Mouse (Mus musculus) left cerebral cortex, adult 11 months (tissue): ENCODE measurements at regions not wholly inside any gene's neighbourhood (a gene's known extent, or its start where the extent isn't known, plus 50 kb on each side); places are given as distances from the start of the nearest gene placed in this dataset.
"Not testable (repeated sequence)": the region's sequence is repeated elsewhere in the genome, so short reads cannot be mapped to it uniquely, and the experiment has no call there.

Source experiments
- DNase-seq: peaks from one replicate; pipeline ENCODE4 v3.0.0; 2022; ENCODE audit warnings: low spot score

DNA sequence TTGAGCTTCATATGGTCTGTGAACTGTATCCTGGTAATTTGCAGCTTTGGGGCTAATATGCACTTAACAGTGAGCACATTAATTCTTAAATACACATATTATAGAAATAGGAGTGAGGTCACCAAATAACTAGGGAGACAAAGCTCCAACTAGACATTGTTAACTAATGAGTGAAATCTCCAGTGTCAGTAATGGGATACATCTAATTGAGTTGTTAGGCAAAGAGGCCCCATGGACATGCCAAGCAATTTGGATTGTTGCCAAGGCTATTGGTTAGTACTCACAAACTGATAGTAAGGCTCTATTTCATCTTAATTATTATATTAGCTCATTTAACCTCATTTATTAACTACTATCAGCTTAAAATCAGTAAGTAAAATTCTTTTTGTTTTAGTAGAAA is 698.5 kb downstream of the Triml1 start:
- DNase-seq = no peak

DNA sequence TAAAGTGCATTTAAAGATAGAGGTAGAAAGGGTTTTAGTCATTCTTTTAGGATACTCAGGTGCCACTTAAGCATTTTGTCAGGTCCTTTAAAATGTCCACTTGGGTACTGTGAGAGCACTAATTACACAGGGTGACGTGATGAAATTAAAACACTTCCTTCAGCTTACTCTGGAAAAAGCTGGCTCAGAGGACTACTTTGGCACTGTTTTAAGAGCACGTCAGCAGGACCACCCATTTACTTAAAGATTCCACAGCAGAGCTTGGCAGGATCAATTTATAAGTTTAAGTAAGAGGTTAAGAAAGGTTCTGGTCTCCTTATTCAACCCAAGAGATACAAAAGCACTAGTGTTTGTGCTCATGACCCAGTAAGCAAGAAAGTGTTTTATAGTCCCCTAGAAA is 738.7 kb downstream of the Triml1 start:
- DNase-seq = no peak

DNA sequence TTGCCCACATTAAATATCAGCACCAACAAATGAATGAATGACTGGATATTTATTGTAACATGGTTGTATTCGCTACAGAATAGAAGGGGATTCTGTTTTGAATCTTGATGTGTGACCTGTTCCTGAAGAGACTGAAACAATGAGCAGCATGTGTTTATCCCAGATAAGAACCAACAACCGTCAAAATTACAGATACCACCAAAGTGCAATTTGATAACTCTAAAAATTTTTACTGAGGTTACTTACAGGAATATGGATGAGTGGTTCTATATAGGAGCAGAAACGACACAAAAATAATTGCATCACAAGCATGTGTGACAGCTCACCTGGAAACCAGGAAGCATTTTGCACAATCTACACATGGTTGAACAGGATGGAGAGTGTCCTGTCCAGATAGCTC is 744.4 kb downstream of the Triml1 start:
- DNase-seq = no peak

DNA sequence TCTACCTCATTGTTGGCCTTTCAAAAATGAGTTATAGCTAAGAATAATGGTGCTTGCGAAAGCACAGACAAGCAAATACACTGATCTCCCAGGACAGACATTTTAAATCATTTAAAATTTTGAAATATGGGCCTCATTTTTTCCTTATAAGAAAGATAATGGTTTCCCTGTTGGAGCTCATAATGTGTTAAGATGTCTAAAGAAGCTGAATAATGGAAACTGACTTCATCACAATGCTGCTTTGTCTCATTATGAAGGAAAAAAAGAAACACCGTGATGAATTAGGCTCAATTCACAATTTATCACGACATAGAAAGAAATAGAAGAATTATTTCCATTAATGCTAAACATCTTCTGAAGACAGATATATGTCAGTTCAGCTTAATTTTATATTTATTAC is 752.5 kb downstream of the Triml1 start:
- DNase-seq = no peak

DNA sequence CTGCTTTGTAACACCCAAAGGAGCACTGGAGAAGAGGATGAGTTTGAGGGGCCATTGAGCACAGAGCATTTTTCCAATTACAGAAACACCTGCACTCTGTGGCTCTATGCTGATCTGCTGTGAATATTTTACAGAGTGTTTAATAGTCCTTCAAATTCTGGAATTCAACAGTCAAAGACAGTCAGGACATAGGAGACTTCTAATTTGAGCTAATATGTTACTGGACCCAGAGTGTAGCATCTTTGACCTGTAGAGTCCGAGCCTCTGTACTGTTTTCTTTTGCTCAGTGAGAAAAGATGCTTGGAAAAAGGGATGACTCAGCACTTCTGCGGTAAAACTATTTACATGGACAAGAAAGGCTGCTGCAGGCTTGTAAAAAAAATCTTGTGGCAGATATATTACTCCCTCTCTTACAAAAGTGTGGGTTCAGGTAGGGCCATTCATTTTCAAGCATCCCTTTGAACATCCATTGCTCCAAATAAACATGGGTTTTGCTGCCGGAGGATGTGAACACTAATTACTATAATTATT is 793.1 kb downstream of the Triml1 start:
- DNase-seq = no peak

DNA sequence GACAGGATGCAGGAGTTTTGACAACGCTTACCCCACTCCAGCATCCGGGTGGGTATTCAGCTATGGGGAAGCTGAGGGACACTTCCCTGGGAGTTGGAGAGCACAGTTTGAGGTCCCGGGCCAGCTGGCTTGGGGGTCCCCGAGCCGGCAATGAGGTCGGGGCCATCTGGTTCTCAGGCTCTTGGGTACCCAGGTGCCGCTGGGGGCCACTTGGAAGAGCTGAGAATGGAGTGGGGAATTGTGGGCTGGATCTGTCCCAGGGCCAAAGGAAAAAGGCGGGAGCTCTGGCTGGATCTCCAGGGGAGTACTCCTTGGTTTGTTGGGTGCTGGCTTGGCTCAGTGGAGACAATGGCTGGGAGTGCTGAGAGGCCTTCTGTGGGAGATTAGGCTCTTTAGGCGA is 806.6 kb downstream of the Triml1 start:
- DNase-seq = no peak

DNA sequence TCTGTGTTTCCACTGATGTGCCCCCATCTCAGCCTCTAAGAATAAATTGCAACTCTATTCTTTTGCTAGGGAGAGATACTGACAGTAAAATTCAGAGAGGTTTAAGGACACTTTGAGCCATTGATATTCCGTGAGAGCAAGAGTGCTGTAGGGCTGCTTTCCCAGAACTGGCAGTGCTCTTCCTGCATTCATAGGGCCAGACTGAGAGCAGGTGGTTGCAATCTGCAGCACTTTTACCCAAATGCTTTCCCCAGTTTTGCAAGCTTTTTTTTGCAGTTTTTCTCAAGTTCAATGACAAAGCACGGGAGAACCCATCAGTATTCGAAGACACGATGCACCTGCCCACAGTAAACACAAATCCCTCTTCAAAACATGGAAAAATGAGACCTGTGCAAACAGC is 816.6 kb downstream of the Triml1 start:
- DNase-seq = no peak

DNA sequence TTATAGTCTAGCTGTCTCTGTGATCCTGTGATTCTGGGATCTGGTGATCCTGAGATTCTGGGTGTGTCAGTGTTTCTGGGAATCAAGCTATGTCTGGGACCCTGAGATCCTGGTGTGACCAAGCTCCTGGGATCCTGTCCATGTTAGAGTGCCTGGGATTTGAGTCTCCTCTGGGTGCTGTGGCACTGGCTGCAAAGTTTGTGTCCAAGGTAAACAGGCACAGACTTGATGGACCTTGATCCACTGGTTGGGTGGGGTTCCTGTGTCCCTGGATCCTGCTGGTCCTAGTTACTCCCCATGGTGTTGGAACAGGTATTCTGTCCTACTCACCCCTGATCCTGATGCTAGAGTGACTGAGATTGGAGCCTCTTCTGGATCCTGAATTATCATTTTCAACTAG is 818.4 kb downstream of the Triml1 start:
- DNase-seq = no peak

DNA sequence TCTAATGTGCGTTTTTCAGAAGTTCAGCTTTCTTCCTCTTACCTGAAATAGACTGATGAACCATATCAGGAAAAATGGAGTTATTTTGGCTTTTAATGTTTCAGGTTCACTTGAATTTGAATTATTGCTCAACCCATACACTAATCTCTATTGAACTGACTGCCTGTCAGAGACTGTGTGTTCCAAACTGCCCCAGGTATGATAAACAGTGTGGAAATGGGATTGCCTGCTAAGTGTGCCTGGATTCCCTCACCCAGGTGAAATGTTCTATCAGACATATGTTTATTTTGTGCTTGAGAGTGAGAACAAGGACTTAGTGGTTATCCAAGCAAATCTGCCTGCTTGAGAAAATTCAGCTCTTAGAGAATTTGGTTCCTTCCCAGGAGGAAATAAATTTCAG is 830.2 kb downstream of the Triml1 start:
- no peak for DNase-seq

DNA sequence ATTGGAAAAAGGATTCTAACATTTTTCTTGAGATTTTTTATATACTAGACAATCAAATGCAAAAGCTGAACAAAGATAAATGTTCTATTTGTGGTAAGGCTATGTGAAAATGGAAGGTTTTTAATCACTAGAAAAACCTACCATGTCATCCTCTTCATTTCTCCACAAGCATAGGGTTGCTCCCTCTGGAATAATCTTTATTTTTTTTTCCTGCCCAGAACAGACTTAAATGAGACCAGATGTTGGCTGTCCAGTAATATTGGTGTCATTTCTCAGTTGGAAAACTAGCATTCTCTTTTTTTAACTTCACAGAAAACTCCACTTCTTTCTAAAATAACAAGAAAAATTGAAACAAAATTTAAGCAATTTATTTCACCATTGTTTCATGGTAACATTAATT is 849.9 kb downstream of the Triml1 start:
- no peak for DNase-seq

DNA sequence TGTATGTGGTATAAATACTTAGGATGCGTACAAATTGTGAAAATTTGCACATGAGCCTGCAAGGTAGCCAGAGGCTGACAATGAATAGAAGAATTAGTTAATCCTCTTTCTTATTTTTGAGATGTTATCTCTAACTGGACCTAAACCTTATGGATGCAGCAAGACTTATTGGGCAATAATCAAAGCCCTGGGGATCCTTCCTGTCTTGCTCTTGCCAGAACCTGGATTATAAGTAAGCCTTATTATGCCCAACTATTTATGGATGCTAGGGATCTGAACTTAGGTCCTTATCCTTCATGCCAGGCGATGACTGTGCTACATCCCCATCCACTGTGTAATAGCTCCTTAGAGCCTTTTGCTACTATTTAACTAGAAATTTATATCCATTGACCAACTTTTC is 859.3 kb downstream of the Triml1 start:
- no peak for DNase-seq

DNA sequence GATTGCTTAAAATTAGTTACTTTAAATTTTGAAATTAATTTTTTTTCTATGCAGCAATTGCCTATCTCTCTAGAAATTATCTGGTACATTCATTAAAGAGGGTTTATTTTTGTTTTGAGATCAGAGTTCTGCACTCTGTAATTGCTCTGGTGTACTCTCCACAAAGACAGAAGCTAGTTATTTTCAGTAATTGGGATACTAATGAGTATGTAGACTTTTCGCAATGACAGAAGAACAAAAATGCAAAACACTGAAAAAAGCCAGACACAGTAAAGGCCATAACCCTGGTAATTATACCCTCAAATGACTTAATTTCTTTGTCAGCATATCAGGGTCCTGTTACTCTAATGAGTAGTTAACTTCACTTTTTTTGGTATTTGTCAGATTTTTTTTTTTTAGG is 836.5 kb upstream of the Frg1 start:
- no peak for DNase-seq

DNA sequence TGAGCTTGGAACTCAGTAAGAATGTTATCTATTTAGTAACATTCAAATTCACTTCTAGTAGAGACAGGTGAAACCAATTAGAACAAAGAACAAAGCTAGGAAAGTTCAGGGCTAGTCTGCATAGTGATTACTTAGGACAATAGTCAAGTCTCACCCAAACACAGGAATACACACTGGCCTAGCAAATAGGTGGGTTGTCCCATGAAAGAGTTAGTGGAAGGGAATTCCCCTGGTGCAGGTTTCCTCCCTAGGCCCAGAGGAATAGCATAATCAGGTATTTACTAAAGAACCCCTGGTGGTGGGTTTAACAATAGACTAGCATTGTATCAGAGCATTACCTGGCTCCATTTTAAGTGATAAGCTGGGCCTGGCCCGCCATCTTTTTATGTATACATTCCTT is 825.4 kb upstream of the Frg1 start:
- not testable (repeated sequence) for DNase-seq

DNA sequence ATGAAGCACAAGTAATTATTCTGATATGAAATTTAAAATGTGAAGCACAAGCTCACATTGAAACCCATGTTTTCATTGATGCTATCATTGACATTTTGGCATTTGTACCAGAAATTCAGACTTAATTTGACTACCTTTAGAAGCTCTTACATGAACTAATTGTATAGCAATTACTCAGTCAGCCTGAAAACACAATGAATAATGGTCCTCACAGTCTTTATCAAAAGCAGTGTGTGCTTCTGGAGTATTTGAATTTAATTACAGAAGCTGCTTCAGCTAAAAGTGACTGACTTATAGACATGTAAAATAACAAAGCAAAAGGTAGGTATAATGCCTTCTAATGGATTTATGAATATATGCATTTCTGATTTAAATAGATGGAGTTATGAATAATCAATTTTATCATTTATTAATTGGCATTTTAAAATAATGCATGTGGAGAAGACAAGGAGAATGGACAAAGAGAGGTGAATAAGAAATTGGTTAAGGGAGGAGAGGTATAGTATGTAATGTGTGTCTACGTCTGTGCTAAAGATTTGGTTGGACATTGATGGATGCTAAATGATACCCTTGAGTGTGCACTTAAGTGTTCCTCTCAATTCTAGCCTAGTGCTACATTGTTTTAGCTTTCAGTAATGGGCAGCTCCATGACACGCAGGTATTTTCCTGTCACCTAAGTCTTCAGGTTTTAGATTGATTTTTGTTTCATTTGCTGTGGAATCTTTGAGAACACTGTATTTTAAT is 803.2 kb upstream of the Frg1 start:
- DNase-seq = no peak

DNA sequence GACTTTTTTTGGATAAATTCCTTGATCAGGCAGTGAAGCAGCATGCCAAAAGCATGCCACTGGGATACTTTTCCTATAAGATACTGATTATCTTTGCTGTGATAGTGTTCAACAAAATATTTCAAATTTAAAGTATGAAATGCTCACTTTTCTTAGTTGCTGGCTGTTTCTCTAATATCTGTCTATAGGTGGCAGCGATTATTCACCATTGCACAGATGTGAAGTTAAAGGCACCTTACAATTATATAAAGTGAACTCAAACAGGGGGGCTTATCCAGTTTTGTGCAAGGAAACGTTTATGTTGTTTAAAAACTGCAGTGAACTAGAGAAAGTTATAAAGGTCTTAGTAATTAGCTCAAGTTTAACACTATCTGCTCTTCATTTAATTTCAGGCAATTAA is 794.1 kb upstream of the Frg1 start:
- DNase-seq = no peak

DNA sequence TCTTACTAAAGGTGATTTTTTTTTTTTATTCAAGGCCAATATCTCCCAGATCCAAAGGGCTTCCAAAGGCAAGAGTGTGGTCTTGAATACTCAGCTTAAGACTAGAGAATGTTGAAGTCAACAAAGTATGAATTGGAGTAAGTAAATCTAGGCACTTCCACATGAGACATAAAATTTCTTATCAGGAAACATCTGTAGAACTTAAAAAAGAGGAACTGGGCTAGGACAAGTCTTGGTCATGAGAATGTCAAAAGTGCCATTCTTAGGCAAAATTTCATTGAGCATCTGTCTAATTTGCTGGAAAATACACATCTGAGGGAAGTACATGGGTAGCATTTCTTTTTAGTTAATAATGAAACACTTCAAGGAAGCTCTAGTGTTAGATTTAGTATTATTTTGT is 793.1 kb upstream of the Frg1 start:
- DNase-seq = no peak

DNA sequence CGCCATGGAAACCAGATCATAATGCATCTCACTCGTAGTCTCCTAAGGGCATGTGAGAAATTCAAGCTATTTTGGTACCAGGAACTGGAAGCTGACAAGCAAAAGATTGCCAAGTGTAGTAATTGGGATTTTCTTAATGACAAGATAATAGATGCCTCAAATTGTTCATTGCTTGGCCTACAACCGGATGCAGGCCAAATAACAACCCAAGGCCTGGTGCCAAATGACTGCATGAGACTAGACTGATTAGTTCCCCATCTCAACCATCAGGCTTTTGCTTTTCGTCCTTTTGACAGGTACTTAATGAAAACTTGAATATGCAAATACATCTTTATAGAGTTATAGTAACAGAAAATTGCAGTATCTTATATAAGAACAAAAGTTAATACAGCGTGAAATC is 780.4 kb upstream of the Frg1 start:
- no peak for DNase-seq

DNA sequence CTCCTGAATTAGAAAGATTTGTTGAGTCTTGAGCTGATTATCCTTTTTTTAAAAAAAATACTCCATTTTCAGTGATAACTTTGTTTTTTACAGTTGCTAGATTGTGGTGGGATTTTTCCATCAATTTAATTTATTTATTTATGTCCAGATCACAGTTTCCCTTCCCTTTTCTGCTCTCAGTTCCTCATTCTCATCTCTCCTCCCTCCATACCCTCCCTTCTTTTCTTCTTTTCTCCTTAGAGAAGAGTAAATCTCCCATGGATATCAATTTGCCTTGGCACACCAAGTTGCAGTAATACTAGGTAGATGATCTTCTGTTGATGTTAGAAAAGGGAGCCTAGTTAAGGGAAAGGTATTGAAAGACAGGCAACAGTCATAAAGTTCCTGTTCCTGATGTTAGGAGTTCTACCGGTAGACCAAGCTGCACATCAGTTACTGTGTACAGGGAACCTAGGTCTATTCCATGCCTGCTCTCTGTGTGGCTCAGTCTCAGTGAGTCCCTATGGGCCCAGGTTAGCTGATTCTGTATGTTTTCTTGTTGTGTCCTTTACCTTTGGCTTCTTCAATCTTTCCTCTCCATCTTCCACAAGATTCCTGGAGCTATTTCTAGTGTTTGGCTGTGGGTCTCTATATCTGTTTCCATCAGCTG is 777.2 kb upstream of the Frg1 start:
- no peak for DNase-seq

DNA sequence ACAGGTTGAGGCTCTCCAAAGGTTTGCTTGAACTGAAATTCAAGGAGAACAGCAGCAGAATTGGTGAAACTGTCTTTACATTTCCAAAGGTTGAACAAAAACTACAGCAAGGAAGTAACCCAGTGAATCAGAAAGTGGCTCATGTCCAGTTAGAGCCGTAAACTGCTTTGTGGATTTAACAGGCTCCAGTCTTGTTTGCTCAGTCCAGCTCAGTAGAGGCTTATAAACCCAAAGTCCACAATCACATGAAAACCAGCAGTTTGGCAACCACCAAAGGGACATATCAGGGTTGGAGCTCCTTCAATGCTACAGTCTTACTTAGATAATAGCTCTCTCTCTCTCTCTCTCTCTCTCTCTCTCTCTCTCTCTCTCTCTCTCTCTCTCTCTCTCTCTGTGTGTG is 770.2 kb upstream of the Frg1 start:
- no peak for DNase-seq

DNA sequence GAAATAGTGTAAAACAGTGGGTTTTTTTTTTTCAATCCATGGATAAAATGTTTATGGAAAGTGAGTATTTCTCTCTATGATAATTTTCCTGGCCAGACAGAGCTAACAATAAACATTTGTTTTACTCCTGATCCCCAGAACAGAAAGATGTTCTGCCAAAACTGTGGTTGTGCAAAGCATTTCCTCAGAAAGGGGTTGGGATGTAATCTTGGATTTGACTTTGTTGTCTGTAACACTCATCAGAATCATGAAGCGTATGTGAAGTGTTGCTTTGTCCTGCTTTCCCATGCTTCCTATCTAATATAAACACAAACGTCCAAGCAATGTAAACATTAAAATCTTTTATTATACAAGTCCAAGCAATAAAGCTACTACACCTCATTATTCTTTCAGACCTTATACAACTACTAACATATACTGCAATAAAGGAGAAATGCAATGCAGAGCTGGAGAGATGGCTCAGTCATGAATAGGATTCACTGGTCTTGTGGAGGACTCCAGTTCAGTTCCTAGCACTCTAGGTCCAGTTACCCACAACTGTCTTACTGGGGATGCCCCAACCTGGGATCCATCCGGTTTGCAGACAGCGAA is 766.5 kb upstream of the Frg1 start:
- no peak for DNase-seq

DNA sequence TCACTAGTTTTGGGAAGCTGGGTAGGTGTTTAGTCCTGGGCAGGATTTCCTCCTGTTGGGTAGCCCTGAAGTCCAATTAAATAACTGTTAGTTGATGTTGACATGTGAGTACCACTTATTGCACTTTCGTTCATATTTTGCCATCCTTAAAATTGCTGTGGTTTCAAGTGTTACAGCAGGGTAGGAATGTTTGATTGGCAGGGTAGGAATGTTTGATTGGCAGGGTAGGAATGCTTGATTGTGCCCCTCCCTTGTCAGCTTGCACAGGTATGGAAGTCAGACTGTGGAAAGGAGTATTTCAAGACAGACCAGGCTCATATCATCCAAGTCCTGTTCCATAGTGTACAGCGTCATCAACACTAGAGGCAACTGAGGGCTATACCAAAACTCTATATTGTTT is 745.6 kb upstream of the Frg1 start:
- no peak for DNase-seq

DNA sequence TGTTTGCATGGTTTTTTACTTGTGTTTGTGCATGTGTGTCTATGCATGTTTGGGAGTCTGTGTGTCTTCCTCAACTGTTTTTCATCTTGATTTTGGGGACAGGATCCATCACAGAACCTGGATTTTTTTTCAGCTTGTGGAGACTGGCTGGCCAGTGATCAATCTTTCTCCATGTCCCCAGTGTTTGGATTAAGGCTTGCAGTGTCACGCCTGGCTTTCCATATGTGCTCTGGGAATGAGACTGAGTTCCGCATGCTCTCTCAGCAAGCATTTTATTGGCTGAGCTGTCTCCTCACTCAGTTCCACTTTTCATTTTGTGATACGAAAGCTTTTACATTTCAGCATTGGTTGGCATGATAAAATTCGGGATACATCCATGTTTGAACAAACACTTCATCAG is 740.1 kb upstream of the Frg1 start:
- DNase-seq = no peak

DNA sequence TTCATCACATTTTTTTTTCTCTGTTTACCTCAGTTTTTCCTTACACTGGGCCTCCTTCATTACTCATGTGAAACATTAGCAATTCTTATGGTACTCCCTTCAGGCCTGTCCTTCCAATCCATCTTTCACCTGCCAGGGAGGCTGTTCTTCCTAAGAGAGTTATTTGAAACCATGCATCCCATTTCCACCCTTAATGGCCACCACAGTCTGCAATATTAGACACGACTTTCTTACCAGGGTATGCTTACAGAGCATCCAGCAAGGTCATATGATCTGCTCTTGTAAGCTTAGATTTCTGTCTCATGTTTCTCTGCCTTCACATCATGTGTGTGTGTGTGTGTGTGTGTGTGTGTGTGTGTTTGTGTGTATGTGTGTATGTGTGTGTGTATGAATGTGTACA is 739.7 kb upstream of the Frg1 start:
- no peak for DNase-seq

DNA sequence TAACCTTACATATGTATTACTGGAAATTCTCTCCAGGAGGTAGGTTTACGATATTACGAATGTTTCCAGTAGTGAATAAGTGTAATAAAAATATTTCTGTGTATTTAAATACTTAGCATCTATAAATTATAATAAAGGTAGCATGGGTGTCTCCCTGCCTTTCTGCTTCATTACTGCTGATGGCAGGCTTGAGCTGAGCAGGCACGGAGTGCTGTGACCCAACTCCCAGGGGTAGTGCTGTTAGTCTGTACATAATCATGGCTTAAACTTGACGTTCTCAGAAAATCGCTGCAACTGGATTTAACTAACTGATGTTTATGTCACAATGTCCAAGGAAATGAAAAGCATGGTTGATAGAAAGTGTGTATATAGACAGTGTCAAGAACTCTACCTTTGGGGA is 727.8 kb upstream of the Frg1 start:
- DNase-seq = no peak
